Mouse (Mus musculus) MEL (cell line): ENCODE measurements around the gene Gm20388. TPM values are rescaled to one million over a fixed set of nuclear protein-coding genes. Genes with fewer than 3 reads are reported as not detected.

Source experiments
- DNase-seq: peaks from one replicate; pipeline ENCODE4 v3.0.0; 2011; ENCODE audit warnings: low read depth, low spot score
- H3K27ac ChIP-seq: 2 replicates; pipeline ENCODE4 v1.5.1; 2012; ENCODE audit warnings: low read depth, mild to moderate bottlenecking, control low read depth, low read length, moderate library complexity; ENCODE audit not compliant: control insufficient read depth
- H3K27me3 ChIP-seq, 2 experiments: fragments of 150-350 bp in 1 of 2; sonication (generic) in 1 of 2; 2 replicates each; pipeline ENCODE4 v1.6.1; 2012; ENCODE audit warnings: low read length in 2 of 2, mild to moderate bottlenecking in 2 of 2, improper control_type of control experiment in 1 of 2, moderate library complexity in 1 of 2; ENCODE audit not compliant: insufficient read depth in 2 of 2, control insufficient read depth in 1 of 2
- H3K36me3 ChIP-seq, 2 experiments: 2 replicates each; pipeline ENCODE4 v1.6.1; 2012 to 2014; ENCODE audit warnings: low read length in 2 of 2, improper control_type of control experiment in 1 of 2, inconsistent platforms in 1 of 2, mild to moderate bottlenecking in 1 of 2; ENCODE audit not compliant: insufficient read depth in 2 of 2, control insufficient read depth in 1 of 2
- H3K4me1 ChIP-seq, 2 experiments: fragments of 150-350 bp in 1 of 2; sonication (generic) in 1 of 2; 2 replicates each; pipeline ENCODE4 v1.6.1; 2012; ENCODE audit warnings: low read length in 2 of 2, improper control_type of control experiment in 1 of 2, mild to moderate bottlenecking in 1 of 2; ENCODE audit not compliant: insufficient read depth in 2 of 2, control insufficient read depth in 1 of 2
- H3K4me3 ChIP-seq, 2 experiments: fragments of 150-350 bp in 1 of 2; sonication (generic) in 1 of 2; 2 replicates each; pipeline ENCODE4 v1.5.1; 2012; ENCODE audit warnings: low read depth in 2 of 2, low read length in 2 of 2, mild to moderate bottlenecking in 2 of 2, moderate library complexity in 2 of 2, control low read depth in 1 of 2, improper control_type of control experiment in 1 of 2; ENCODE audit not compliant: control insufficient read depth in 1 of 2, insufficient read depth in 1 of 2
- H3K79me2 ChIP-seq: 2 replicates; pipeline ENCODE4 v1.6.1; 2012; ENCODE audit warnings: mild to moderate bottlenecking, low read length, moderate library complexity; ENCODE audit not compliant: control insufficient read depth, poor library complexity, insufficient read depth
- H3K9ac ChIP-seq: 2 replicates; pipeline ENCODE4 v1.6.1; 2012; ENCODE audit warnings: low read depth, mild to moderate bottlenecking, control low read depth, low read length, moderate library complexity; ENCODE audit not compliant: control insufficient read depth, poor library complexity, severe bottlenecking
- H3K9me3 ChIP-seq: fragments of 150-350 bp; sonication (generic); replicated peaks from 2 replicates; pipeline ENCODE4 v1.6.1; 2012; ENCODE audit warnings: mild to moderate bottlenecking, low read length, improper control_type of control experiment, moderate library complexity; ENCODE audit not compliant: insufficient read depth
- BHLHE40 ChIP-seq: IDR thresholded peaks from 2 replicates; pipeline ENCODE4 v1.6.1; 2012; ENCODE audit warnings: low read depth, mild to moderate bottlenecking, inconsistent platforms, low read length, improper control_type of control experiment, borderline replicate concordance
- CHD2 ChIP-seq: IDR thresholded peaks from 2 replicates; pipeline ENCODE4 v1.6.1; 2011; ENCODE audit warnings: low read length, improper control_type of control experiment
- CTCF ChIP-seq, 3 experiments: IDR thresholded peaks in 2 of 3; conservative IDR thresholded peaks in 1 of 3; 2 replicates each; pipeline ENCODE4 v1.5.1; 2011 to 2012; ENCODE audit warnings: low read length in 3 of 3, low read depth in 2 of 3, mild to moderate bottlenecking in 2 of 3, improper control_type of control experiment in 1 of 3, inconsistent platforms in 1 of 3, mixed read lengths in 1 of 3, moderate library complexity in 1 of 3; ENCODE audit not compliant: control insufficient read depth in 1 of 3, insufficient read depth in 1 of 3, poor library complexity in 1 of 3, severe bottlenecking in 1 of 3
- E2F4 ChIP-seq: IDR thresholded peaks from 2 replicates; pipeline ENCODE4 v1.6.1; 2011; ENCODE audit warnings: low read depth, low read length, improper control_type of control experiment, borderline replicate concordance
- ELF1 ChIP-seq: IDR thresholded peaks from 2 replicates; pipeline ENCODE4 v1.6.1; 2014; ENCODE audit warnings: low read depth, mild to moderate bottlenecking, inconsistent platforms, low read length, improper control_type of control experiment, moderate library complexity
- HCFC1 ChIP-seq: IDR thresholded peaks from 2 replicates; pipeline ENCODE4 v1.6.1; 2012; ENCODE audit warnings: low read depth, mild to moderate bottlenecking, inconsistent platforms, low read length, improper control_type of control experiment, moderate library complexity
- JUND ChIP-seq: IDR thresholded peaks from 2 replicates; pipeline ENCODE4 v1.6.1; 2011; ENCODE audit warnings: low read depth, mild to moderate bottlenecking, improper control_type of control experiment, low read length
- KAT2A ChIP-seq: conservative IDR thresholded peaks from 2 replicates; pipeline ENCODE4 v1.6.1; 2012; ENCODE audit warnings: low read depth, low read length, improper control_type of control experiment, inconsistent platforms
- MAZ ChIP-seq: IDR thresholded peaks from 2 replicates; pipeline ENCODE4 v1.6.1; 2012; ENCODE audit warnings: low read depth, mild to moderate bottlenecking, inconsistent platforms, low read length, improper control_type of control experiment
- MYB ChIP-seq: IDR thresholded peaks from 2 replicates; pipeline ENCODE4 v1.6.1; 2011; ENCODE audit warnings: mild to moderate bottlenecking, low read depth, low read length, improper control_type of control experiment
- NELFE ChIP-seq: IDR thresholded peaks from 2 replicates; pipeline ENCODE4 v1.6.1; 2011; ENCODE audit warnings: low read depth, low read length, improper control_type of control experiment
- NRF1 ChIP-seq: IDR thresholded peaks from 2 replicates; pipeline ENCODE4 v1.6.1; 2014; ENCODE audit warnings: low read depth, mild to moderate bottlenecking, inconsistent platforms, low read length, improper control_type of control experiment, moderate library complexity; ENCODE audit not compliant: poor library complexity, insufficient read depth, severe bottlenecking
- POLR2AphosphoS2 ChIP-seq: IDR thresholded peaks from 2 replicates; pipeline ENCODE4 v1.6.1; 2011; ENCODE audit warnings: low read length, improper control_type of control experiment
- RAD21 ChIP-seq: IDR thresholded peaks from 2 replicates; pipeline ENCODE4 v1.6.1; 2011; ENCODE audit warnings: mild to moderate bottlenecking, low read depth, low read length, improper control_type of control experiment
- RCOR1 ChIP-seq: IDR thresholded peaks from 2 replicates; pipeline ENCODE4 v1.6.1; 2012; ENCODE audit warnings: low read depth, mild to moderate bottlenecking, inconsistent platforms, low read length, improper control_type of control experiment
- SIN3A ChIP-seq: IDR thresholded peaks from 2 replicates; pipeline ENCODE4 v1.6.1; 2012; ENCODE audit warnings: low read length, improper control_type of control experiment, inconsistent platforms
- SMC3 ChIP-seq: IDR thresholded peaks from 2 replicates; pipeline ENCODE4 v1.6.1; 2011; ENCODE audit warnings: low read depth, low read length, improper control_type of control experiment
- TCF12 ChIP-seq: IDR thresholded peaks from 2 replicates; pipeline ENCODE4 v1.6.1; 2014; ENCODE audit warnings: low read depth, mild to moderate bottlenecking, inconsistent platforms, low read length, improper control_type of control experiment, moderate library complexity
- ZMIZ1 ChIP-seq: IDR thresholded peaks from 2 replicates; pipeline ENCODE4 v1.6.1; 2012; ENCODE audit warnings: low read depth, mild to moderate bottlenecking, inconsistent platforms, low read length, improper control_type of control experiment, moderate library complexity
- ZNF384 ChIP-seq: IDR thresholded peaks from 2 replicates; pipeline ENCODE4 v1.6.1; 2012; ENCODE audit warnings: low read depth, mild to moderate bottlenecking, inconsistent platforms, low read length, improper control_type of control experiment
- polyA plus RNA-seq, 2 experiments: library from polyadenylated mRNA; stranded (reverse) in 1 of 2; unstranded in 1 of 2; fragments of >175 nt in 1 of 2; fragments of >200 nt in 1 of 2; gene quantifications; 2 replicates each; pipeline versions ENCODE4 v1.2.1 to v1.2.4; 2012; ENCODE audit warnings: low replicate concordance in 2 of 2, low read depth in 1 of 2; ENCODE audit not compliant: insufficient read length in 2 of 2, insufficient read depth in 1 of 2, missing spikeins in 1 of 2
- total RNA-seq: library from RNA; depleted of rRNA; stranded (reverse); fragments of 300-350 nt; gene quantifications from 2 replicates; pipeline ENCODE4 v1.2.3, GENCODE M21; 2012

Gm20388 gene
- total and polyA plus RNA-seq, 3 experiments: 11.1 to 17.8 TPM; not detected in 1

DNA sequence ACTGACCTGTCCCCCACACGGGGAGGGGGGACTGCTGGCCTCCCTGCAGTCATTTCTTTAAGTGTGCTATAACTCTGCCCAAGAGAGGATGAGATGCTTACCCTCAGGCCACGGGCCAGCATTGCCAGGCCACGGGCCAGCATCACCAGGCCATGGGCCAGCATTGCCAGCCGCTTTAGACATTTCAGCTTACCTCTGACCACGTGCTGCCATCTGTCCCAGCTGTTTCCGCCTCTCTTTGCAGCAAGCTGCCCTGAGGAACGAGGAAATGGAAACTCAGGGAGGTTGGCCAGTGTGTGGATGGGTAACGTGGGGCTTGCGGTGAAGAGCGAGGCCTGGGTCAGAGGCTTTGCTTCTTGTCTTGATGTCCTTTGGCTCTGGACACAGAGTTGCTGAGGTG lies 770.5 kb downstream of the Gm20388 start:
- DNase-seq: no peak
- Histone ChIP-seq H3K4me1 (peaks cover 0 to 9% of the 10 kb centered on the region in 2 experiments; a peak in 2 of 4 replicates), H3K9me3 (no peaks in the 10 kb centered on the region), H3K9ac (no peak overlapping the region), H3K79me2 (no peaks in the 10 kb centered on the region), H3K27me3 (no peaks in the 10 kb centered on the region), H3K4me3 (no peak overlapping the region), H3K27ac (no peak overlapping the region), H3K36me3 (peaks cover 0 to 5% of the 10 kb centered on the region in 2 experiments; a peak in 2 of 4 replicates)
- TF ChIP-seq ELF1 (no peak), SMC3 (no peak), CHD2 (no peak), E2F4 (no peak), HCFC1 (no peak), MYB (no peak), SIN3A (no peak), BHLHE40 (no peak), RCOR1 (no peak), JUND (no peak), ZMIZ1 (no peak), KAT2A (no peak), TCF12 (no peak), MAZ (no peak), NELFE (no peak), NRF1 (no peak), ZNF384 (no peak), POLR2AphosphoS2 (no peak)

GRCm38 (mm10) chr8:120683602-120684001 lies 773.0 kb downstream of the Gm20388 start:
- Histone ChIP-seq H3K4me1 (peaks cover 0 to 9% of the 10 kb centered on the region in 2 experiments; a peak in 2 of 4 replicates), H3K27ac (no peak overlapping the region), H3K79me2 (no peaks in the 10 kb centered on the region), H3K4me3 (no peak overlapping the region), H3K9ac (no peak overlapping the region), H3K27me3 (no peaks in the 10 kb centered on the region), H3K36me3 (peaks cover 0 to 5% of the 10 kb centered on the region in 2 experiments; a peak in 2 of 4 replicates), H3K9me3 (no peaks in the 10 kb centered on the region)
- TF ChIP-seq RAD21 (peak; percentile 44), KAT2A (no peak), CTCF (IDR thresholded peaks at IDR 0.05 in 2 of 3, conservative IDR thresholded peaks at IDR 0.05 in 1 of 3; ENCODE audit: control insufficient read depth in 1 of 3, insufficient read depth in 1 of 3, low read depth in 2 of 3, low read length in 3 of 3, poor library complexity in 1 of 3, severe bottlenecking in 1 of 3) (peak; percentile 65 to 80 (median 67)), SMC3 (peak; percentile 49)
- peak; percentile 60 for DNase-seq
